Mouse (Mus musculus) midbrain, postnatal 0 days (tissue): Measurements from ENCODE around the gene Thsd4. TPM values are rescaled to one million over a fixed set of nuclear protein-coding genes. Genes with fewer than 3 reads are reported as not detected.

ENCODE experiments used
- ATAC-seq: fragments of 200-750 bp; cut with Nextera tagmentation; 2 replicates; pipeline ENCODE4 v1.8.0; 2017; ENCODE audit warnings: moderate number of reproducible peaks, mild to moderate bottlenecking, moderate TSS enrichment, moderate library complexity; ENCODE audit not compliant: low FRiP score
- DNase-seq: peaks from one replicate; pipeline ENCODE4 v3.0.0-alpha.2; 2015; ENCODE audit warnings: low spot score
- H3K27ac ChIP-seq: fragments of 300-500 bp; sonication (generic); 2 replicates; pipeline ENCODE4 v1.5.1; 2014; ENCODE audit warnings: low read depth, mild to moderate bottlenecking, low read length, mixed read lengths
- H3K27me3 ChIP-seq: fragments of 300-500 bp; sonication (generic); 2 replicates; pipeline ENCODE4 v1.6.1; 2014; ENCODE audit warnings: low read length, control low read depth, mixed read lengths; ENCODE audit not compliant: insufficient read depth
- H3K36me3 ChIP-seq: fragments of 300-500 bp; sonication (generic); 2 replicates; pipeline ENCODE4 v1.6.1; 2014; ENCODE audit warnings: low read length, control low read depth, mixed read lengths; ENCODE audit not compliant: insufficient read depth
- H3K4me1 ChIP-seq: fragments of 300-500 bp; sonication (generic); 2 replicates; pipeline ENCODE4 v1.6.1; 2014; ENCODE audit warnings: mild to moderate bottlenecking, control low read depth, antibody characterized with exemption, low read length, mixed read lengths; ENCODE audit not compliant: insufficient read depth
- H3K4me2 ChIP-seq: fragments of 300-500 bp; sonication (generic); 2 replicates; pipeline ENCODE4 v1.6.1; 2014; ENCODE audit warnings: low read depth, mild to moderate bottlenecking, low read length, mixed read lengths; ENCODE audit not compliant: poor library complexity, severe bottlenecking
- H3K4me3 ChIP-seq: fragments of 300-500 bp; sonication (generic); 2 replicates; pipeline ENCODE4 v1.5.1; 2014; ENCODE audit warnings: low read depth, mild to moderate bottlenecking, low read length, moderate library complexity
- H3K9ac ChIP-seq: fragments of 300-500 bp; sonication (generic); replicated peaks from 2 replicates; pipeline ENCODE4 v1.6.1; 2014; ENCODE audit warnings: mild to moderate bottlenecking, low read length, moderate library complexity, mixed read lengths; ENCODE audit not compliant: poor library complexity, severe bottlenecking
- H3K9me3 ChIP-seq: fragments of 300-500 bp; sonication (generic); 2 replicates; pipeline ENCODE4 v1.6.1; 2016; ENCODE audit warnings: low read length, control low read depth
- CTCF ChIP-seq: IDR thresholded peaks from 2 replicates; pipeline ENCODE4 v1.5.1; 2016; ENCODE audit warnings: antibody characterized with exemption, mild to moderate bottlenecking
- WGBS: fragments of 180-500 bp; shearing (Covaris S2); extraction: QIAGEN DNeasy Blood & Tissue Kit; methylation state at CpG from one replicate; pipeline ENCODE4 v1.1.7; 2014; 5-methylcytosine and 5-hydroxymethylcytosine counted together
- polyA plus RNA-seq: library from polyadenylated mRNA; unstranded; fragments of >200 nt; fragmentation: Nextera tagmentation; extraction: Ambion mirVana; gene quantifications from 2 replicates; pipeline ENCODE4 v1.2.1, GENCODE M21; 2015
- total RNA-seq: library from RNA; depleted of rRNA; stranded (reverse); fragments of >200 nt; gene quantifications from 2 replicates; pipeline ENCODE4 v1.2.3, GENCODE M21; 2014

Gene Thsd4
- total and polyA plus RNA-seq, 2 experiments from 2014 or later: 4.8 to 23.6 TPM

- Histone ChIP-seq H3K27ac (no peak overlapping the region), H3K9ac (no peak overlapping the region), H3K27me3 (no peaks in the 10 kb centered on the region), H3K36me3 (no peaks in the 10 kb centered on the region), H3K4me2 (no peak overlapping the region), H3K4me1 (no peaks in the 10 kb centered on the region), H3K9me3 (no peaks in the 10 kb centered on the region), H3K4me3 (no peak overlapping the region)
- TF ChIP-seq CTCF: no peak
- no peak for ATAC-seq
- peak; percentile 27 for DNase-seq
- 64% methylated on average over 7 of the region's 7 CpGs for WGBS
Observed at GRCm38 (mm10) chr9:60119846-60120245, 402.0 kb downstream of the Thsd4 start.

DNA sequence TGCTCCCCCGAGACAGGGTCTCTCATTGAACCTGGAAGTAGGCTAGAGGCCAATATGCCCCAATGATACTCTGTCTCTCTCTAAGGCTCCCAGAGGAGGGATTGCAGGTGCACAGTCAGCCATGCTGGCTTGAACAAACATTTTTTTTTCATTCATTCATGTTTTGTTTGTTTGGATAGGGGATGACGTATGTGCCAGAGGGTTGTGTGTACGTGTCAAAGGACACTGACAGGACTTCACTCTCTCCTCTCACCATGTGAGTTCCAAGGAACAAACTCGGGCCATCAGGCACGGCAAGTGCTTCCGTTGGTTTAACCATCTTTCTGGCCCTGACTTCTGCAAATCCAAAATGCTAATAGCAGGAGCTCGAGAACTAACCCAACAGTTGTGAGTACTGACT is 404.0 kb downstream of the Thsd4 start:
- Histone ChIP-seq H3K27ac (no peak overlapping the region), H3K4me3 (no peak overlapping the region), H3K9ac (no peak overlapping the region), H3K27me3 (no peaks in the 10 kb centered on the region), H3K4me2 (no peak overlapping the region), H3K9me3 (no peaks in the 10 kb centered on the region), H3K36me3 (no peaks in the 10 kb centered on the region), H3K4me1 (no peaks in the 10 kb centered on the region)
- ATAC-seq (no peak), DNase-seq (no peak)
- 77% methylated on average over 7 of the region's 7 CpGs for WGBS
- no peak for TF ChIP-seq CTCF

DNA sequence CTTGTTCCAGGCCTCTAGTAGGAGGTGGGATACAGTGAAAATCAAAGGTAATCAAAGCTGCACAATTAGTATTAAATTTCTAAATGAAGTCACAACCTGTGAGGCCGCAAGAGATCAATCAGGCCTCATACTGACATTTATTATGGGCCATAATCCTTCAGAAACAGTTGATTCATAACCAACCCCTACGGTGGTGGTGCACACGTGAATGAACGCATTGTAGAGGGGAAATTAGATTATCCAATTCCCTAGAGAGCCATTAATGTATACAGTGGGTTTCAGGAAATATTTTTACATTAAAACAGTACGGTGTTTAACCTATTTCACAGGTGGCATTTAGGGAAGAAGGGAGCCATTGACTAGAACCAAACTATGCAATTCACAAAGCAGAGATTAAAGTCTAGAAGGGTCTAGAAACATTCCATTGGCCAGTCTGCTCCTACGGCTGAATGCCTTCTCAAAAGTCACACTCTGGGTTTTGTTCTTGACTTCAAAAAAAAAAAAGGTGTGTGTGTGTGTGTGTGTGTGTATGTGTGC is 406.1 kb downstream of the Thsd4 start:
- H3K36me3 ChIP-seq: no peaks in the 10 kb centered on the region
- H3K9me3 ChIP-seq: no peaks in the 10 kb centered on the region
- no peaks in the 10 kb centered on the region for H3K27me3 ChIP-seq
- TF ChIP-seq CTCF: no peak
- ATAC-seq (no peak), DNase-seq (no peak)
- H3K27ac ChIP-seq: no peak overlapping the region
- no peaks in the 10 kb centered on the region for H3K4me1 ChIP-seq
- no peak overlapping the region for H3K9ac ChIP-seq
- H3K4me3 ChIP-seq: no peak overlapping the region
- 77% methylated on average over 6 of the region's 6 CpGs for WGBS
- no peak overlapping the region for H3K4me2 ChIP-seq

- no peak overlapping the region for H3K9ac ChIP-seq
- H3K27me3 ChIP-seq: no peaks in the 10 kb centered on the region
- H3K4me3 ChIP-seq: no peak overlapping the region
- no peak for DNase-seq
- TF ChIP-seq CTCF: no peak
- no peaks in the 10 kb centered on the region for H3K9me3 ChIP-seq
- WGBS: 92% methylated on average over 9 of the region's 9 CpGs
- no peak overlapping the region for H3K27ac ChIP-seq
- H3K4me1 ChIP-seq: no peaks in the 10 kb centered on the region
- ATAC-seq: no peak
- H3K4me2 ChIP-seq: no peak overlapping the region
- H3K36me3 ChIP-seq: no peaks in the 10 kb centered on the region
Observed at GRCm38 (mm10) chr9:60115306-60115705, 406.5 kb downstream of the Thsd4 start.

- ATAC-seq (no peak), DNase-seq (no peak)
- Histone ChIP-seq H3K36me3 (no peaks in the 10 kb centered on the region), H3K4me1 (no peaks in the 10 kb centered on the region; the same call in 1 of the 2 replicates), H3K9me3 (no peaks in the 10 kb centered on the region), H3K4me2 (no peak overlapping the region), H3K9ac (no peak overlapping the region), H3K4me3 (no peak overlapping the region), H3K27me3 (no peaks in the 10 kb centered on the region), H3K27ac (no peak overlapping the region)
- WGBS: 84% methylated on average over 5 of the region's 5 CpGs
- TF ChIP-seq CTCF: no peak
Observed at GRCm38 (mm10) chr9:60110200-60110599, 411.6 kb downstream of the Thsd4 start.

DNA sequence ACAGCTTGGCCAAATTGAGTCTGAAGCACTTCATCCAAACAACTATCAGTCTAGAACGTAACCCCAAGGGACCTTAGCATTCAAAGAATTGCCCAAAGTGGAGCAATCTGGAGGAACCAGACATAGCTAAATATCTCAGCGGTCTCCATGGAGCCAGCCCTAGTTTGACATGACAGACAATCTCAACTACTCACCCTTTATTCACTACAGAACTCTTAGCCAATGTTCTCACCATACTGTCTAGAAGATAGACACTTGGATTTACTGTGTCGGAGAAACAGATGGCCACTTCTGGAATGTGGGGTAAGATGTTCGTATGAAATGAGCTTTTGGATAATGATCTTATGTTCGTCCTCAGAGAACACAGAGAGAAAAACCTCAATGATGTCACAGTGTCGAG is 415.2 kb downstream of the Thsd4 start:
- H3K36me3 ChIP-seq: no peaks in the 10 kb centered on the region
- 88% methylated on average over 6 of the region's 6 CpGs for WGBS

More for the DNA sequence above, 415.2 kb downstream of the Thsd4 start:
- Histone ChIP-seq H3K4me3 (no peak overlapping the region), H3K9ac (no peak overlapping the region), H3K4me2 (no peak overlapping the region), H3K27ac (no peak overlapping the region), H3K27me3 (no peaks in the 10 kb centered on the region), H3K9me3 (no peaks in the 10 kb centered on the region), H3K4me1 (no peaks in the 10 kb centered on the region; the same call in 1 of the 2 replicates)
- DNase-seq (no peak), ATAC-seq (no peak)
- no peak for TF ChIP-seq CTCF
